Mouse (Mus musculus) heart, embryonic 16.5 days (tissue): ENCODE data around the gene Dnal4. TPM values are rescaled to one million over a fixed set of nuclear protein-coding genes. Genes with fewer than 3 reads are reported as not detected.

Experiments
- ATAC-seq: fragments of 200-750 bp; cut with Nextera tagmentation; replicated peaks from 2 replicates; pipeline ENCODE4 v1.8.0; 2017; ENCODE audit warnings: moderate number of reproducible peaks; ENCODE audit not compliant: insufficient read depth, low FRiP score; ENCODE audit errors: extremely low read depth
- H3K27ac ChIP-seq: fragments of 300-500 bp; sonication (generic); 2 replicates; pipeline ENCODE4 v1.5.1; 2014; ENCODE audit warnings: mild to moderate bottlenecking, low read length, control low read depth, moderate library complexity
- H3K27me3 ChIP-seq: fragments of 300-500 bp; sonication (generic); 2 replicates; pipeline ENCODE4 v1.6.1; 2014; ENCODE audit warnings: low read length, mixed read lengths; ENCODE audit not compliant: control insufficient read depth, insufficient read depth
- H3K36me3 ChIP-seq: fragments of 300-500 bp; sonication (generic); 2 replicates; pipeline ENCODE4 v1.6.1; 2014; ENCODE audit not compliant: control insufficient read depth, insufficient read depth
- H3K4me1 ChIP-seq: fragments of 300-500 bp; sonication (generic); 2 replicates; pipeline ENCODE4 v1.6.1; 2014; ENCODE audit warnings: low read length, mixed read lengths; ENCODE audit not compliant: control insufficient read depth, insufficient read depth
- H3K4me2 ChIP-seq: fragments of 300-500 bp; sonication (generic); 2 replicates; pipeline ENCODE4 v1.6.1; 2014; ENCODE audit warnings: low read depth, mild to moderate bottlenecking, control low read depth, low read length
- H3K4me3 ChIP-seq: fragments of 300-500 bp; sonication (generic); 2 replicates; pipeline ENCODE4 v1.5.1; 2014; ENCODE audit warnings: mild to moderate bottlenecking, control low read depth, low read length
- H3K9ac ChIP-seq: fragments of 300-500 bp; sonication (generic); 2 replicates; pipeline ENCODE4 v1.6.1; 2014; ENCODE audit warnings: low read length, control low read depth
- H3K9me3 ChIP-seq: fragments of 300-500 bp; sonication (generic); replicated peaks from 2 replicates; pipeline ENCODE4 v1.6.1; 2016; ENCODE audit warnings: low read length; ENCODE audit not compliant: control insufficient read depth
- WGBS: fragments of 180-500 bp; shearing (Covaris S2); extraction: QIAGEN DNeasy Blood & Tissue Kit; methylation state at CpG from one replicate; pipeline ENCODE4 v1.1.7; 2014; 5-methylcytosine and 5-hydroxymethylcytosine counted together
- polyA plus RNA-seq: library from polyadenylated mRNA; unstranded; fragments of >200 nt; fragmentation: Nextera tagmentation; extraction: Ambion mirVana; gene quantifications from 2 replicates; pipeline ENCODE4 v1.2.1, GENCODE M21; 2015

The Dnal4 gene
- polyA plus RNA-seq, 1 experiment from 2014 or later = 43.5 TPM

- H3K4me1 ChIP-seq = no peaks in the 10 kb centered on the region
- no peak overlapping the region for H3K9ac ChIP-seq
- no peak for ATAC-seq
- no peak overlapping the region for H3K4me2 ChIP-seq
- WGBS = 84% methylated on average over 8 of the region's 8 CpGs
- H3K9me3 ChIP-seq = no peaks in the 10 kb centered on the region
- H3K27ac ChIP-seq = no peak overlapping the region
- no peaks in the 10 kb centered on the region for H3K27me3 ChIP-seq
- H3K36me3 ChIP-seq = peaks cover 42% of the 10 kb centered on the region
- no peak overlapping the region for H3K4me3 ChIP-seq
Observed at GRCm38 (mm10) chr15:79720267-79720666, 57.4 kb downstream of the Dnal4 start.

GRCm38 (mm10) chr15:79716710-79717109 is 60.9 kb downstream of the Dnal4 start:
- H3K4me3 ChIP-seq = no peak overlapping the region
- H3K4me1 ChIP-seq = no peaks in the 10 kb centered on the region
- H3K9ac ChIP-seq = no peak overlapping the region
- no peaks in the 10 kb centered on the region for H3K27me3 ChIP-seq
- peaks cover 56% of the 10 kb centered on the region for H3K36me3 ChIP-seq
- H3K4me2 ChIP-seq = no peak overlapping the region
- WGBS = 87% methylated on average over 6 of the region's 6 CpGs
- no peak for ATAC-seq
- H3K27ac ChIP-seq = no peak overlapping the region
- no peaks in the 10 kb centered on the region for H3K9me3 ChIP-seq

- H3K4me3 ChIP-seq = no peak overlapping the region
- H3K27ac ChIP-seq = no peak overlapping the region
- 92% methylated on average over 7 of the region's 7 CpGs for WGBS
- no peak overlapping the region for H3K9ac ChIP-seq
- no peaks in the 10 kb centered on the region for H3K4me1 ChIP-seq
- H3K4me2 ChIP-seq = no peak overlapping the region
- H3K9me3 ChIP-seq = no peaks in the 10 kb centered on the region
- H3K36me3 ChIP-seq = peaks cover 64% of the 10 kb centered on the region
- no peak for ATAC-seq
- no peaks in the 10 kb centered on the region for H3K27me3 ChIP-seq
Observed at GRCm38 (mm10) chr15:79715646-79716045, 62.0 kb downstream of the Dnal4 start.

Other genes with a start within 250 kb of the Dnal4 start
- gene Ddx17, start 231.1 kb downstream of the Dnal4 start, polyA plus RNA-seq = 30.8 and 30.9 TPM in 2 replicates
- gene Dmc1, start 172.7 kb downstream of the Dnal4 start, polyA plus RNA-seq = 1.3 and 1.4 TPM in 2 replicates
- 0.75 and 1.1 TPM in 2 replicates for gene Fam227a, start 118.9 kb downstream of the Dnal4 start, polyA plus RNA-seq
- gene Cby1, start 118.7 kb downstream of the Dnal4 start, polyA plus RNA-seq = 59.5 and 59.8 TPM in 2 replicates
- 245 and 258 TPM in 2 replicates for gene Tomm22, start 107.0 kb downstream of the Dnal4 start, polyA plus RNA-seq
- 22.3 and 23.2 TPM in 2 replicates for gene Josd1, start 89.9 kb downstream of the Dnal4 start, polyA plus RNA-seq
- gene Gtpbp1, start 87.0 kb downstream of the Dnal4 start, polyA plus RNA-seq = 29.4 and 30.3 TPM in 2 replicates
- 6.2 and 7.9 TPM in 2 replicates for gene Sun2, start 35.3 kb downstream of the Dnal4 start, polyA plus RNA-seq
- gene Nptxr, start 26.9 kb upstream of the Dnal4 start, polyA plus RNA-seq = 2.2 and 2.8 TPM in 2 replicates
- not detected in 2 replicates for gene Npcd, start 56.4 kb upstream of the Dnal4 start, polyA plus RNA-seq
- gene Cbx6, start 56.8 kb upstream of the Dnal4 start, polyA plus RNA-seq = 57.0 and 59.0 TPM in 2 replicates
- 25.1 and 40.7 TPM in 2 replicates for gene Apobec3, start 113.8 kb upstream of the Dnal4 start, polyA plus RNA-seq
- gene Cbx7, start 193.3 kb upstream of the Dnal4 start, polyA plus RNA-seq = 1.4 and 1.7 TPM in 2 replicates
- gene Pdgfb, start 237.1 kb upstream of the Dnal4 start, polyA plus RNA-seq = 3.2 and 4.6 TPM in 2 replicates